Mouse (Mus musculus): ENCODE results near the gene Rabl6. TPM values are rescaled to one million over a fixed set of nuclear protein-coding genes. Genes with fewer than 3 reads are reported as not detected.

Gene Rabl6
- 47.9 and 55.0 TPM in 2 replicates for polyA plus RNA-seq (2014; fragmentation: Nextera tagmentation; extraction: Ambion mirVana)

- Histone ChIP-seq H3K9ac (ENCODE audit: low read length) (peak within 1 kb of the TSS; percentile 96), H3K27ac (ENCODE audit: low read depth, low read length) (peak within 1 kb of the TSS; percentile 86), H3K36me3 (ENCODE audit: control insufficient read depth, insufficient read depth, low read length) (peaks cover 4% of the 10 kb centered on the region; the same call in 1 of the 2 replicates), H3K9me3 (replicated peaks; ENCODE audit: control insufficient read depth, low read length) (no peaks in the 10 kb centered on the region), H3K4me3 (ENCODE audit: low read depth, low read length) (peak within 1 kb of the TSS; percentile 100), H3K27me3 (replicated peaks; ENCODE audit: control insufficient read depth, insufficient read depth, low read length) (no peaks in the 10 kb centered on the region), H3K4me1 (ENCODE audit: control insufficient read depth, insufficient read depth, low read length) (peaks cover 14% of the 10 kb centered on the region), H3K4me2 (ENCODE audit: low read length) (peak within 1 kb of the TSS; percentile 60)
- peak; percentile 95 for ATAC-seq
- DNase-seq (ENCODE audit: low spot score) = peak; percentile 95
- under 1% methylated on average over 70 of the region's 80 CpGs for WGBS
These were observed at the start of gene Rabl6 for GRCm38 (mm10) chr2:25607761-25608622. Rabl6 (minus strand) TSS chr2:25608521.

- no peak within 1 kb of the TSS for H3K4me3 ChIP-seq (ENCODE audit: low read depth, low read length)
- H3K27me3 ChIP-seq (replicated peaks; ENCODE audit: control insufficient read depth, insufficient read depth, low read length) = no peaks in the 10 kb centered on the region
- DNase-seq (ENCODE audit: low spot score) = no peak
- no peak for ATAC-seq
- no peak within 1 kb of the TSS for H3K27ac ChIP-seq (ENCODE audit: low read depth, low read length)
- no peak within 1 kb of the TSS for H3K4me2 ChIP-seq (ENCODE audit: low read length)
- no peak within 1 kb of the TSS for H3K9ac ChIP-seq (ENCODE audit: low read length)
- H3K4me1 ChIP-seq (ENCODE audit: control insufficient read depth, insufficient read depth, low read length) = no peaks in the 10 kb centered on the region
- H3K36me3 ChIP-seq (ENCODE audit: control insufficient read depth, insufficient read depth, low read length) = no peaks in the 10 kb centered on the region
- H3K9me3 ChIP-seq (replicated peaks; ENCODE audit: control insufficient read depth, low read length) = no peaks in the 10 kb centered on the region
These were observed 49.3 kb upstream of the Rabl6 start, which contains the start of gene Lcn5 for GRCm38 (mm10) chr2:25657652-25658051. Lcn5 (plus strand) TSS chr2:25657952.

- 75% methylated on average over 4 of the region's 4 CpGs for WGBS
- peak; percentile 1 for DNase-seq (ENCODE audit: low spot score)
- H3K27ac ChIP-seq (ENCODE audit: low read depth, low read length) = no peak overlapping the region
These were observed 48.9 kb upstream of the Rabl6 start for GRCm38 (mm10) chr2:25657246-25657645.

GRCm38 (mm10) chr2:25656691-25657090, 48.4 kb upstream of the Rabl6 start:
- H3K4me2 ChIP-seq (ENCODE audit: low read length) = no peak overlapping the region
- H3K4me1 ChIP-seq (ENCODE audit: control insufficient read depth, insufficient read depth, low read length) = no peaks in the 10 kb centered on the region
- H3K36me3 ChIP-seq (ENCODE audit: control insufficient read depth, insufficient read depth, low read length) = no peaks in the 10 kb centered on the region
- no peak overlapping the region for H3K4me3 ChIP-seq (ENCODE audit: low read depth, low read length)
- H3K27ac ChIP-seq (ENCODE audit: low read depth, low read length) = no peak overlapping the region
- H3K9ac ChIP-seq (ENCODE audit: low read length) = no peak overlapping the region
- DNase-seq (ENCODE audit: low spot score) = no peak
- H3K9me3 ChIP-seq (replicated peaks; ENCODE audit: control insufficient read depth, low read length) = no peaks in the 10 kb centered on the region
- no peak for ATAC-seq
- H3K27me3 ChIP-seq (replicated peaks; ENCODE audit: control insufficient read depth, insufficient read depth, low read length) = no peaks in the 10 kb centered on the region
- 84% methylated on average over 4 of the region's 4 CpGs for WGBS

More at GRCm38 (mm10) chr2:25657246-25657645, 48.9 kb upstream of the Rabl6 start:
- no peaks in the 10 kb centered on the region for H3K4me1 ChIP-seq (ENCODE audit: control insufficient read depth, insufficient read depth, low read length)
- H3K9ac ChIP-seq (ENCODE audit: low read length) = no peak overlapping the region
- H3K4me3 ChIP-seq (ENCODE audit: low read depth, low read length) = no peak overlapping the region
- no peaks in the 10 kb centered on the region for H3K36me3 ChIP-seq (ENCODE audit: control insufficient read depth, insufficient read depth, low read length)
- no peak for ATAC-seq
- no peaks in the 10 kb centered on the region for H3K27me3 ChIP-seq (replicated peaks; ENCODE audit: control insufficient read depth, insufficient read depth, low read length)
- H3K4me2 ChIP-seq (ENCODE audit: low read length) = no peak overlapping the region
- H3K9me3 ChIP-seq (replicated peaks; ENCODE audit: control insufficient read depth, low read length) = no peaks in the 10 kb centered on the region

- DNase-seq (ENCODE audit: low spot score) (no peak), ATAC-seq (no peak)
- no peak overlapping the region for H3K4me2 ChIP-seq (ENCODE audit: low read length)
- H3K4me1 ChIP-seq (ENCODE audit: control insufficient read depth, insufficient read depth, low read length) = no peaks in the 10 kb centered on the region
- H3K27me3 ChIP-seq (replicated peaks; ENCODE audit: control insufficient read depth, insufficient read depth, low read length) = no peaks in the 10 kb centered on the region
- H3K4me3 ChIP-seq (ENCODE audit: low read depth, low read length) = no peak overlapping the region
- H3K9ac ChIP-seq (ENCODE audit: low read length) = no peak overlapping the region
- H3K36me3 ChIP-seq (ENCODE audit: control insufficient read depth, insufficient read depth, low read length) = no peaks in the 10 kb centered on the region
- no peak overlapping the region for H3K27ac ChIP-seq (ENCODE audit: low read depth, low read length)
- 88% methylated on average over 1 of the region's 1 CpGs for WGBS
- H3K9me3 ChIP-seq (replicated peaks; ENCODE audit: control insufficient read depth, low read length) = no peaks in the 10 kb centered on the region
These were observed 46.2 kb upstream of the Rabl6 start for GRCm38 (mm10) chr2:25654502-25654901.

GRCm38 (mm10) chr2:25652902-25653301, 44.6 kb upstream of the Rabl6 start, which contains the start of gene Lcn8:
Lcn8 (plus strand) TSS chr2:25653120.
- H3K27ac ChIP-seq (ENCODE audit: low read depth, low read length) = no peak within 1 kb of the TSS
- no peak within 1 kb of the TSS for H3K4me3 ChIP-seq (ENCODE audit: low read depth, low read length)
- H3K9me3 ChIP-seq (replicated peaks; ENCODE audit: control insufficient read depth, low read length) = no peaks in the 10 kb centered on the region
- H3K36me3 ChIP-seq (ENCODE audit: control insufficient read depth, insufficient read depth, low read length) = no peaks in the 10 kb centered on the region
- no peak for DNase-seq (ENCODE audit: low spot score)
- no peak within 1 kb of the TSS for H3K4me2 ChIP-seq (ENCODE audit: low read length)
- WGBS = 76% methylated on average over 2 of the region's 2 CpGs
- H3K27me3 ChIP-seq (replicated peaks; ENCODE audit: control insufficient read depth, insufficient read depth, low read length) = no peaks in the 10 kb centered on the region
- no peak within 1 kb of the TSS for H3K9ac ChIP-seq (ENCODE audit: low read length)
- H3K4me1 ChIP-seq (ENCODE audit: control insufficient read depth, insufficient read depth, low read length) = no peaks in the 10 kb centered on the region
- no peak for ATAC-seq

- H3K4me3 ChIP-seq (ENCODE audit: low read depth, low read length) = no peak overlapping the region
- 15% methylated on average over 6 of the region's 6 CpGs for WGBS
- H3K4me1 ChIP-seq (ENCODE audit: control insufficient read depth, insufficient read depth, low read length) = no peaks in the 10 kb centered on the region
- ATAC-seq (no peak), DNase-seq (ENCODE audit: low spot score) (peak; percentile 59)
- no peak overlapping the region for H3K4me2 ChIP-seq (ENCODE audit: low read length)
- no peak overlapping the region for H3K27ac ChIP-seq (ENCODE audit: low read depth, low read length)
- no peaks in the 10 kb centered on the region for H3K9me3 ChIP-seq (replicated peaks; ENCODE audit: control insufficient read depth, low read length)
- H3K36me3 ChIP-seq (ENCODE audit: control insufficient read depth, insufficient read depth, low read length) = no peaks in the 10 kb centered on the region
- H3K9ac ChIP-seq (ENCODE audit: low read length) = no peak overlapping the region
- no peaks in the 10 kb centered on the region for H3K27me3 ChIP-seq (replicated peaks; ENCODE audit: control insufficient read depth, insufficient read depth, low read length)
These were observed 31.6 kb upstream of the Rabl6 start for GRCm38 (mm10) chr2:25639890-25640289.

- Histone ChIP-seq H3K27ac (ENCODE audit: low read depth, low read length) (no peak overlapping the region), H3K4me3 (ENCODE audit: low read depth, low read length) (no peak overlapping the region), H3K36me3 (ENCODE audit: control insufficient read depth, insufficient read depth, low read length) (no peaks in the 10 kb centered on the region), H3K27me3 (replicated peaks; ENCODE audit: control insufficient read depth, insufficient read depth, low read length) (no peaks in the 10 kb centered on the region), H3K9ac (ENCODE audit: low read length) (no peak overlapping the region), H3K9me3 (replicated peaks; ENCODE audit: control insufficient read depth, low read length) (no peaks in the 10 kb centered on the region), H3K4me1 (ENCODE audit: control insufficient read depth, insufficient read depth, low read length) (no peaks in the 10 kb centered on the region), H3K4me2 (ENCODE audit: low read length) (no peak overlapping the region)
- 27% methylated on average over 1 of the region's 1 CpGs for WGBS
- ATAC-seq = no peak
- no peak for DNase-seq (ENCODE audit: low spot score)
These were observed 25.7 kb upstream of the Rabl6 start for GRCm38 (mm10) chr2:25634046-25634445.

GRCm38 (mm10) chr2:25633616-25634015, 25.3 kb upstream of the Rabl6 start:
- no peak overlapping the region for H3K9ac ChIP-seq (ENCODE audit: low read length)
- WGBS = 91% methylated on average over 3 of the region's 3 CpGs
- DNase-seq (ENCODE audit: low spot score) (no peak), ATAC-seq (no peak)
- no peaks in the 10 kb centered on the region for H3K9me3 ChIP-seq (replicated peaks; ENCODE audit: control insufficient read depth, low read length)
- H3K4me1 ChIP-seq (ENCODE audit: control insufficient read depth, insufficient read depth, low read length) = no peaks in the 10 kb centered on the region
- H3K27ac ChIP-seq (ENCODE audit: low read depth, low read length) = no peak overlapping the region
- H3K27me3 ChIP-seq (replicated peaks; ENCODE audit: control insufficient read depth, insufficient read depth, low read length) = no peaks in the 10 kb centered on the region
- H3K4me3 ChIP-seq (ENCODE audit: low read depth, low read length) = no peak overlapping the region
- H3K4me2 ChIP-seq (ENCODE audit: low read length) = no peak overlapping the region
- H3K36me3 ChIP-seq (ENCODE audit: control insufficient read depth, insufficient read depth, low read length) = no peaks in the 10 kb centered on the region
